Mouse (Mus musculus): ENCODE measurements around the gene Ccdc85c.

Ccdc85c gene

DNA sequence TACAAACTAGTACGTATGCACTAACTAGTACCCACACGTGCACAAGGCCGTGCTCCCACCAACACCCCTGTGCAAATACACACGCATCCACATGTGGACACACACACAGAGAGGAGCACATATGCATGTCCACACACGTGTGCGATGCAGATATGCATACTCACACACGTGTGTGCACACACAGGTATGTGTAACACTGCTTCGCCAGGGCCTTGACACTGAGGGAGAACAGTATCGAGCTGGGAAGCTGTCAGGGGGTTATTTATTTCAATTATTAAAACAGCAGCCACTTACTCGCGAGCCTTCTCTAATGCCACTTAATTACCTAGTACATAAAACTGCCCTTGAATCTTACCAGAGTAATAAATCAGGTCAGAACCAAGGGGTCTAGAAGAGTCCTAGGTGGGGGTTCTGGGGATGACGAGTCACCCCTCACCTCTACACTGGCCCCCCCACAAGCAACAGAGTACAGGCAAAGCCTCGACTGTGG lies 34.8 kb downstream of the Ccdc85c start:
- DNase-seq (ENCODE audit: low spot score in 2 of 2), result no peak

DNA sequence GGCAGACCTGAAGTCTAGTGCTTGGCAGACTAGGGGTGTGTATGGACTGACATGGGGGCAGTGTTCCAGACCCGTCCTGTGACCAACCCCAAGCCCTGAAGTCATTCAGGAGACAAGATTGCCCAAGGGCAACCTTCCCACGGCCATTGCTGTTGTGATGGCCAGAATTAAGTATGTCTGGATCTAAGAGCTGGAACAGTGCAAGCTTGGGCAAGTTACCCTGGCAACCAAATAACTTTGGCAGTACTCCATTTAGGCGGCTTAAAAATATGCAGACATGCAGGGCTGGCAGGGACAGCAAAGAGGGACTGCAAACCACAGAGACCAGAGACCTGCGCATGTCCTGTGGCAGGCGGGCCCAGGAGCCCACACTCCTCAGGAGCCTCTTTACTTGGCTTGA lies 35.8 kb downstream of the Ccdc85c start:
- no peak for DNase-seq (ENCODE audit: low spot score in 2 of 2)

DNA sequence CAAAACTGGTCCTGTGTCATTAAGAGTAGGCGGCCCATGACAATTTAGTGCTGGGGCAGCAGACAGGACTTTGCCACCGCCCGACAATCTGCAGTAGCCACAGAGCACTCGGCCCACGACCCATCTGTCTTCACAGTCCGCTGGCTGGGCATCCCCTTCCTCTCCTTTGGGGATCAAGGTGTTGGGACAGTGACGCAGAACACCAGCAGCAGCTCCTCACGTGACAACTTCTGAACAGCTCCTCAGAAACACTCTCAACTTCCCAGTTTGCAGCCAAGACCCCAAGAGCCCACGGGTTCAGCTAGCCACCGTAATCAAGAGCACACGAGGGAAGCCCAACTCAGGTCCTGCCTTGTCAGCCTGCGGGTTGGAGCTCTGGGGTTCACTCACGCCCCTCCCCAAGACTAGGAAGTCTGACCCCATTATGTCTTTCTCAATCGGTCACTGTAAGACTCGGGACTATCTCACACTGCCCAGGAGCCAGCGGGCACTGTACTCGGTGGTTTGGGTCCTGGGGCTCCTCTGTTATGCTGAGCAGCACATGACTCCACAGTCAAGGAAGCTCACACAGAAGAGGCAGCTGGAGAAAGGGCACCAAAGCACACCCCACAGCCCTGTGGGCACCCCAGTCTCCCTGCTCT lies 36.7 kb downstream of the Ccdc85c start:
- no peak for DNase-seq (ENCODE audit: low spot score in 2 of 2)

DNA sequence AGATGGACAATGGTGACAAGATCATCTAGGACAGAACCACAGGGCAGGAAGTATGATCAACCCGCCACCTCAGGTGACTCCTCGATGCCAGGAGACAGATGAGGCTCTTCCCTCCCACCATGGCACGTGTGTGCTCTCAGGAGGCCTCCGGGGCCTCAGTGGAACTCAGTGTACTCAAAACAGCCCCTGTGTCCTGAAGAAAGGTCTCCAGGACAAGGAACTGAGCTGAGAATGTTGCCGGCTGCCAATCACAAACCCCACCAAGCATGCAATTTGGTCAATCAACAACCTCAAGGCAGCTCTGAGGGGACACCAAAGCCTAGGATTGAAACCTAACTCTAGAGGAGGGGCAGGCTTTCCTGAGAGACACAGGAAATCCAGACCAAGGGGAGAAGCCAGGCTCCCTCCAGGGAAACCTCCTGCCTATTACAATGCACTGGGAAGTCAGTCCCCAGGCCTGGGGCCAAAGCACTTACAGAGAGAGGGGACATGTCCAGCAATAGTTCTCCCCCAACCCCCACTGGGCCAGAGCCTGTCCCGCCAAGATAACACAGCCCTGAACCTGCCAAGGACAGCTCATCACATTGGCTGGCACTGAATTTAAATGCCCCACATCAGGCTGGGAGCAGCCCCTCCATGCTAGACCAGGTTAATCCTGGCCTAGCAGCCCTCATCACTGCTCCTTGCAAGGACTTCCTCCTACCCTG lies 37.8 kb downstream of the Ccdc85c start:
- DNase-seq (ENCODE audit: low spot score in 2 of 2), result no peak

DNA sequence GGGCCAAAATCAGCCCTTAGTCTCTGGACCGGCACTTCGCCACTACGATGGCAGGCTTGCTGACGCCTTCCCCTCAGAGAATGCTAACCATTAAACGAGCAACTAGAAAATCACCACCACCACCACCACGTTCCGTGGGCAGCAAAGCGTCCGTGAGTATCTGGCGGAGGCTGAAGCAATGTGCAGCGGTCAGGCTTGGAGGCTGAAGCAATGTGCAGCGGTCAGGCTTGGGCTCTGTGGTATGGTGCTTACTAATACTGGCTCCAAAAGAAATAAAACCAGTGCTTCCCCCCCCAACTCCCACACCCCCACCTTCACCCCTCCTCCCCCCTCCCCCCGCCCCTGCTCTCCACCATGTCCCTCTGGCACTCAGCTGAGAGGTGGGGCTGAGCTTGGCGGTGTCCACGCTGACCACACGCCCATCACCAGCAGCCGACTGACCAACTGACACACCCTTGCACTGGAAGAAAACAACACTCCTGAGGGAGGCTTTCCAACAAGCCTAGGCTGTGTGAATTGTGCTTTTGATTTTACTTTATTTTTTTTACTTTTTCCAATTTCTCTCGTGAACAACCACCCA lies 39.2 kb downstream of the Ccdc85c start:
- DNase-seq (ENCODE audit: low spot score in 2 of 2), result no peak

DNA sequence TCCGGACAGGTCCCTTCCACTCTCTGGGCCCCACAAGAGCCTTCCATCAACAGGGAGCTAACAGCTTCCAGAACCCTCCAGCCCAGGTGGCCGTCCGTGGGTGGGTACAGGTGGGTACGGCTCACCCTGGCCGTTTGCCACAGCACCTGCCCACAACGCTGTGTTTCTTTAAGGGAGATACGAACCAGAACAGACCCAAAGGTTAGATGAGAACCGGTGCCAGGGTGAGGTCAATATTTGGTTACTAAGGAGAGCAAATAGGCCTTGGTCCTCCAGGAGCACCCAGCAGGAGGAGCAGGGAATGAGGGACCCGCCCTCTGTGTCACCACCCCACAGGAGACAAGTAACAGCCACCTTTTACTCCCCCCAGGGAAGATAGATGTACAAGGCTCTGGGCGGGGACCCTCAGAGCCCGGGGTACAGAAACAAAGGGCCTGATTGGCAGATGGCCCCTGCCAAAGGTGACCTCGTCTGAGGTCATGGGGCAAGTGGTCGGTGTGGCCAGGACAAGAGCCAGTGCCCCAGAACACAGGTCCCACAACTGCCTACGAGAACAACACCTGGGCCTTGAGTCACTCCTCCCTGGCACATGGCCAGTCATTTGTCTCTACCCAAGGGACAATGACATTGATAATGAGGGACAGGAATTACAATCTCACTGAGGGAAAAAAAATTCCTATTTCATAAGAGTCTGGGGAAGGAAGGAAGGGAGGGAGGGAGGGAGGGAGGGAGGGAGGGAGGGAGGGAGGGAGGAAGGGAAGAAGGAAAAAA lies 40.2 kb downstream of the Ccdc85c start:
- DNase-seq (ENCODE audit: low spot score in 2 of 2), result no peak

DNA sequence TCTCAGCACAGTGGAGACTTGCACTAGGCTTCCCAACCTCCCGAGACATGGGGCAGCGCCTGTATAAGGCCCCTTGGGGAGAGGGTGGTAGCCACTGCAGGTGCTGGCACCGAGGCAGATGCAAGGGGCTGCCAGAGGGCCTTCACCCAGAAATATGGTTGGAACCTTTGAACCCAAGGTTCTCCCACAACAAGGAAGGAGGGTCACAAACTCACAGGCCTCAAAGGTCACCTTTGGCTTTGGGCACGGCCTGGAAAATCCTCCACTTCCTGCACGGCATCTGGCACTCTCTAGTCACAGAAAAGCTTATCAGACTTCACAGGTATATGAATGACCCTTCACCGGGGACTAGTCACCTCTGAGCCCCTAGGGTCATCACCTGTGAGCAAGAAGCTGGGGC lies 41.5 kb downstream of the Ccdc85c start:
- DNase-seq (ENCODE audit: low spot score in 2 of 2), result no peak

DNA sequence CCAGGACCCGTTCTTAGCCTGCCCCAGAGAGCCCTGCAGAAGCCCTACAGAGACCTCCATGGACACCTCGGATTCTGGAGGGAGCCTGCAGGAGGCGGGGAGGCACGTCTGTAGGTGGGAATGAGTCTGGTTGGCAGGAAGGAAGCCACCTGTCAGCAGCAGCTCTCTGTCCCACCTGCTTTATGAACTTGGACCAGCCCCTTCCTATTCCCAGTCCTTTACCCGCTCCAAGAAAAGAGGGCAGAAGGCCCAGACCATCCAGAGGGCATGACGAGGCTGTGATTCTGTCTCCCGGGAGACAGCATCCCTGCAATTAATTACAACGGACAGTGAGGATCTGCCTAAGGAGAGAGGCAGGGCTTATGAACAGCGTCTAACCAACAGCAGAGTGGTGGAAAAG lies 43.3 kb downstream of the Ccdc85c start:
- DNase-seq (ENCODE audit: low spot score in 2 of 2), result no peak

DNA sequence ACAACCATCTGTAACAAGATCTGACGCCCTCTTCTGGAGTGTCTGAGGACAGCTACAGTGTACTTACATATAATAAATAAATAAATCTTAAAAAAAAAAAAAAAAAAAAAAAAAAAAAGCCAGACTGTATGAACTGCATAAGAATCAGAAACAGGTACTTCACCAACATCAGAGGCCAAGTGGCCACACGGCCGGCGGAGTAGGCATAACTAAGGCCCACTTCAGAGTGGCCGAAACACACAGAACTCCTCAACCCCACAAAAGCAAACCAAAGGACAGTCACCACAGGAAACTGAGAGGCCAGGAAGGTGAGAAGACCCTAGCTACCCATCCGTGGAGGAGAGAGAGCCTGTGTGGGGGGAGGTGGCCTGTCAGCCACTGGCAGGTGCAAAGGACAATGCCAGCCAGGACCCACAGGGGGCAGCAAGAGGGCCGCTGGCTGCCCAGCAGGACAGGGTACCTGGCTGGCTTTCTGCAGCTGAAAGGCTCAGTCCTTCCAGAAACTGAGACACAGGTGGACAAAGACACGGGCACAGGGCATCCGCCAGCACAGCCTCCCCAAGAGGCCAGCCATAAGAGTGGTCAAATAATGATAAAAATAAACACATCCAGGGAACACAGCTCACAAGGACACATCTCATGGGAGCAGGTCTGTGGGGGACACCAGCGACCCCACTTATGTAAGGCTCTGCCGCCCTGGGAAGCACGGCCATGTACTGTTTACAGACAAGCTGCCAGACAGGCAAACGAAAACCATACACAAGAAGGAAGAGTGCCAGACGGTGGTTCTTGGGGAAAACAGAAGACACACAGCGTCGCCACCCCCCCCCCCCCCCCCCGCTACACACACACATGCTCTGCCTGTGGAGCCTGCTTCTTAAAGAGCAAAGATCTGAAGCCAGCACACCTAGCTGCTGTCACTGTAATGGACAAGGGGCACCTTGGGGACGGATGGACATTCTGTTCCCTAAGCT lies 44.1 kb downstream of the Ccdc85c start:
- DNase-seq (ENCODE audit: low spot score in 2 of 2), result no peak

DNA sequence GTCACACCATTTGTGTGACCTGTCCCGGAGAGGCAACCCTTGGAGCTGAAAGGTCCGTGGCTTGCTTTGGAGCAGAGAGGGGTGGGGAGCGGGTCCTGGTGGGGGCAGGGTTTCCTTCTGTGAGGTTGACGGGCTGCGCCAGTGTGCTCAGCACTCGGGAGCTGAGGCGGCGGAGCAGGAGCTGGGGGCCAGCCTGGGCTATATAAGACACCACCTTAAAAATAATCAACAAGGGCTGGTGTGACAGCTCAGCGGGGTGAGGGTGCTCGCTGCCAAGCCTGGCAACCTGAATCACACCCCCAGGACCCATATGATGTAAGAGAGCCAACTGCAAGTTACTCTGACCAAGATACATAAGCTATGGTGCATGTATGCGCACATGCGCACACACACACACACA lies 45.1 kb downstream of the Ccdc85c start:
- no peak for DNase-seq (ENCODE audit: low spot score in 2 of 2)

DNA sequence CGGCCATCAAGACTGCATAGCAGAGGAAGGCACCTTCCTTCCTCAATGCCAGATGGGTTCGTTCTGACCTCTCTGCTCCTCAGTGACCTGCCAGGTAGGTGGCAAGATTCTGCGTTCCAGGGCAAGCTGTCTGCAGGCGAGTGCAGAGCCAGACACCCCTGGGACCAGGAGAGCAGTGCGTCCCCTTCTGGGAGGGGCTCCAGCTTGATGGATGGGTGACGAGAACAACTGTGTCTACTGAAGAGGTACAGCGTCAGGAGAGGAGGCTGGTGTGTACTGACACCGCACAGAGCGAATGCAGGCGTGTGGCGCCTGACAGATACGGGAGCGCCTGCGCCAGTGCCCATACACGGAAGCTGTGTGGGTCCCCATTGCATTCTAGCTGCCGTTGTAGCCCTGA lies 47.7 kb downstream of the Ccdc85c start:
- no peak for DNase-seq (ENCODE audit: low spot score in 2 of 2)

DNA sequence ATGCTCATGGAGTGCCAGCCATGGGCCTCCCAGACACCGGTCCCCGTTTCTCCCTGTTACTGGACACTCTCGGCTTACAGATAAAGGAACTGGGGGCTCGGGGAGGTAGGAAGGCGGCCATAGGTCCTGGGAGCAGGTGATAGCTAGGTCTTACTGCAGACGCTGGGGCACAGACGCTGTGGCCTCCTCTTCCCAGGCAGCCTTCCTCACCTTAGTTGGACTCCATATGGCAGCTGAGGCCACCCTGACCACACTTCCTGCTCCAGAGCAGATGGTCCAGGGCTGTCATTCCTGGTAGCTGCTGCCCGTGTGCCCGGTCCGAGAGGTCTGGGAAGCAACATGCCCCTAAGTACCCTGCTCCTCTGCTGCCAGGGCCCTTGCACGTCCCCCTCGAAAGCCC lies 48.3 kb downstream of the Ccdc85c start:
- DNase-seq (ENCODE audit: low spot score in 2 of 2), result no peak

DNA sequence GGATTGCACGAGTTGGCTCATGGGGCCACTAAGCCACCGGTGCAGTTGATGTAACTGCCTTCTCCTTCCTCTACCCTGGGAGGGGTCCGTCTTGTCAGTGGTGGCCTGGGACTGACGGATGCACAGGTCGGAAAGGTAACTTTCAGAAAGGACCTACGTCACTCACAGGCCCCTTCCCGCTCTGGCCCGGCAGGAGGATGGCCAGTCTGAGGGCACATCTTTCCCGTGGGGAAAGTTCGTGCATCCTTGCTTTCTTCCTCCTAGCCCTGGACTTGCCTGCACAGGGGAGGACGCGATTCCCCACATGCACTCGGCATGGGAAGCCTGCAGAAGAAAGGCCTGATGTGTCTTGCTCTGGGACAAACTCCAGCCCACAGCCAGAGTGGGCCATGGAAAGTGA lies 49.0 kb downstream of the Ccdc85c start:
- DNase-seq (ENCODE audit: low spot score in 2 of 2), result no peak

DNA sequence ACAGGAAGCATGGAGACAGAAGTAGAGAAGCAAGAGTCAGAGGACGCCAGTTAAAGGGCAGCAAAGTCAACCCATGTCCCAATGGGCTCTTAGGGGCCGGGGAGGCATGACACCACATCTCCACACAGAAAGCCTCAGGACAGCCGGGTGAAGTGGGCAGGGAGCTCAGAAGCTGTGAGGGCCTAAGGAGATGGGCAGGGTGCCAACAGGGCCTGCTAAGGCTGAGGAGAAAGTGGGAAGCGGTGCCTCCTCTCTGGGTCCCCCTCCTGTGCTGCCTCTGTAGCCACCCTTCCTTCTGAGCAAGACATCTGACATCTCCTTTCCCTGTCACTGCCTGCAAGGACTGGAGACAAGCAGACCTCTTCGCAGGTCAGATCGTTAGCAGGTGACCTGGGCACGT lies 49.4 kb downstream of the Ccdc85c start:
- no peak for DNase-seq (ENCODE audit: low spot score in 2 of 2)

DNA sequence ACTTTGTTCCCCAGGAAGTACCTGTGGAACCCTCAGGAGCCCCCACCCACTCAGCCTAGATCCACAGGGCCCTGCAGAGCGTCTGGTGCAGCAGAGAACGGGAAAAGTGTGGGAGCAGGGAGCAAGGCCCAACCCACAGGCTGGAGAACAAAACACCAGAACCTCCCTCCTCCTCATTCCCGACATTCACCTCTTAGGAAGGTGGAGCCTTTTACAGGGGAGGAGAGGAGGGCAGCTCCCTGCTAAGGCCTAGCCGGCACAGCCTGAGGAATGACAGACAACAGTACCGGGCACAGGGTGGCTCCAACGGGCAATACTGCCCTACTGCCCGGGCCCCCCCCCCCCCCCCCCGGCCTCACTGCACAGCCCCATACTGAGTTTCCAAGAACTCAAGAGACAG lies 51.9 kb downstream of the Ccdc85c start:
- no peak for DNase-seq (ENCODE audit: low spot score in 2 of 2)

DNA sequence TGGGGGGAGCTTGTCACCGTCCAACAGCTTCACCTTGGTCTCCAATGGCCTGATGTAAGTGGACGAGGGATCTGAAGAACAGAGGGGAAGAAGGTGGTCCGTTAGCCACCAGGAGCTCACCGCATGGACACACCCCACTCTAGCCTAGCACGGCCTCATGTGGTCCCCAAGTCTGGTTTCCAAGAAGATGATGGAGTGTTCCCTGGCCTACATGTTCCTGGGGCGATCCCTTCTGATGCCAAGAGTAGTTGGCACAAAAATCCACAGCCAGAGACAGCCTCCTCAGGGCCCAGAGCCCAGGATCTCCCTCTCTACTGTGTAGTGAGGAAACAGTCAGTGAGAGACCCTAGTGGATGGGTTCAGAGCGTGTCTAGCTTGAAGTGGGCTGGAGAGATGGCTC lies 53.5 kb downstream of the Ccdc85c start:
- no peak for DNase-seq (ENCODE audit: low spot score in 2 of 2)

DNA sequence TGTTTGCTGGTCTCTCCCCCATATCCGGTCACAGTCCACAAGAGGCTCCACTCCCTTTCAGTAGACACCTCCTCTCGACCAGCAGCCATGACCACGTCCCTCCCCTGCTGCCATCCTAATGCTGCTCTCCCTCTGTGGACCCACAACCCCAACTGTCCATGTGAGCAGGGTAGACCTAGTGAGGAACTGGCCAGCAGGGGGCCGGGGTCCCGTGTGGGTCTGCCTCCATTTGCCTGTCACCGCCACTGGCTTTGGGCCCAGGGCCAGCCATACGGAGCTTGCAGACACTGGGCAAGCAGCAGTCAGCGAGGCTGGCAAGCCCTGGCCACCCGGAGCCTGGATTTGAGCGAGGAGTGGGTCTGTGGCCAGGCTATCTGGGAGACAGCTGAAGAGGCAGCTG lies 54.0 kb downstream of the Ccdc85c start:
- DNase-seq (ENCODE audit: low spot score in 2 of 2), result no peak

DNA sequence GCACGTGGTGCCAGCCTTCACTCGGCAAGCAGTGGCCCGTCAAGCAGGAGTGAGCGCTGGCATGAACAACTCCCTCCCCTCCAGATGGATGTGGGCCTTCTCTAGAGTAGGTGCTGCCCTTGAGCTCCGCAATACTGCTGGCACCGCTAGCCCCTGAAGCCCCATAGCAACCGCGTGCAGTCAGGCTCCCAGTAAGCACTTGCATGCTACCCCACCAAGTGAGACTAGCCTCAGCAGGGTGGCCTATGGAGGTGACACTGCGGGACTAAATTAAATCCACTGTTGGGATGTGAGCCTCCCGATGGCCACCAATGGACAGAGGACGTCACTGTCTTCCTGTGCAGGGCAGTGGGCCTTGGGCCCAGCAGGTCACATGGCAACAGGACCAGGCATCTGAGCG lies 54.6 kb downstream of the Ccdc85c start:
- DNase-seq (ENCODE audit: low spot score in 2 of 2), result no peak

DNA sequence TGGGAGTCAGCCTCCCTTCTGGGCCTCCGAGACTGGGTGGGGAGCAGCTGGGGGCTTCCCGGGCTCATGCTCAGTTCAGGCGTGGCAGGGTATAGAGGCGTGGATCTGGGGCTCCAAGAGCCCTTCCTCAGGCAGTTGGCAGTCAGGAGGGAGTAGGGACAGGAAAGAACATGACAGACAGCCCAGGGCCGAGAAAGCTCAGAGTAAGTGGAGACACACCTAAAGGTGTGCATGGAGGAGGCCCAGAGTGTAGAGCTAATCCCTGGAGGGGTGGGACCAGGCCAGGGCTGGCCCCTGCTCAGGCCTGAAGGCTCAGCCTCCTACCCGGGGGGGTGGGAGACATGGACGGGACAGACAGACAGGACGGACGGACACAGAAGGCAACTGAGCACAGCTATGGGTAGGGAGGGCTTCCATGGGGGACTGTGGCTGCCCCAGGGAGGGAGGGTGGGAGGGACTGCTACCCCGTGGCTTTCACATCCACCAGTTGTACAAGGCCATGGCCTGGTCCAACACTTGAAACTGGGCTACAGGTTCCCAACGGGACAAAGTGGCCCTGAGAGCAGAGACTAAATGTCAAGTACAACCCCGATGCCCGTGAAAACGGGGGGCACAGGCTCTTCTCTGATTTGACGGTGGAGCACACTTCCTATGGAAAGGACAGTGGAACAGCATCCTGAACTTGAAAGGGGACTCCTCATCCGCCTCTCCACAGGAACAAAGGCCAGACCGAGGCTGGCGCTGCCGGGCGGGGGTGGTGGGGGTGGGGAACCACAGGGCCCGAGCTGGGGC lies 55.2 kb downstream of the Ccdc85c start:
- DNase-seq (ENCODE audit: low spot score in 2 of 2), result no peak

DNA sequence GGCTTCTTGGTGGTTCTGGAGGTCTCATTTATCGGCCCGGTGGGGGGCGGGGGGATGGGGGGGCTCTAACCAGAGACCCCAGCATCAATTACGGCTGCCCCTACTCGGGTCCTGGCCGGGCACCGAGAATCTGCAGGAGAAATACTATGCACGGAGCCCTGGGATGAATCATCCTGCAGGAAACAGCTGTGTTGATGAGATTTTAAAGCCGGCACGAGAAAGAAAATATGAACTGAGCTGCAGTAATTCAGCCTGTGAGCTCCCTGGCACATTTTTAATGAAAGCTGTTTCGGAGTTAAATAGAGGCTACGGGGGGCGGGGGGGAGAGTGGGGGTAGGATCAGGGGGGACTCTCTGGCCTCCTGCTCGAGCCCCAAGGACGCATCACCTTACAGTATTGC lies 56.1 kb downstream of the Ccdc85c start:
- DNase-seq (ENCODE audit: low spot score in 2 of 2), result no peak

DNA sequence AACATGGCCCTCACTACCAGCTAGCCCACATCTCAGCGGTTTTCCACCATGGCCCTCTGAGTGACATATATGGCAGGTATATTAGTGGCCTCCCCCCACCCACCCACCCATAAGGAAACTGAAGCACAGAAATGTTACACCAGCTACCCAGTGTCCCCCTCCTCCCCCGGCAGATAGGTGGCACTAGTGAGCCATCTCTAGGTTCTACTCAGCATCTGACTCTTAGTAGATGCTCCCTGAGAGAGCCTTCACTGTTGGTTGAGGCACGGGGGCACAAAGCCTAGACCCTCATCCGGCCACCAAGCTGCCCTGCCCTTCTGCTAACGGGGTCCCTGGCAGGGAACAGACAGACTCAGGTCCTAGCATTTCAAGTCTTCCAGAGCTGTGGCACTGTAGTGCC lies 57.7 kb downstream of the Ccdc85c start:
- no peak for DNase-seq (ENCODE audit: low spot score in 2 of 2)

Data from spleen, postnatal 4 days (tissue).